Mouse (Mus musculus): Measurements from ENCODE around the gene Dapl1.

DNA sequence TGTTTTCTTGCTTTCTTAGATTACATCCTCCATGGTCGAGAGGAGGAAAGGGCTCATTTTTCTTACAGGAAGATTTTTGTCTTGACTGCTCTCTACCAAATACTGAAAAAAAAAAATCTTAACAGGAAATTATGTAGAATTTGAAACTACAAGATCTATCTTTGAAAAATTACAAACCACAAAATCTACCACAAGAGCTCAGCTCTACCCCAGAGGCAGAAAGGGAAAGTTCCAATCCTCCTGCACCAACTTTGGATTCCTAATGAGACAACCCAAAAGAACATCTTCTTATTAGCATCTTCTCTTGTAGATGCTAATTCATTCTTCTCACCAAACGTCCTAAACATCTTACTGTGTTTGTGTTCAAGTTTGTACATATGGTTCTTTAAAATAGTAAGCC lies 3.8 kb downstream of the Dapl1 start:
- TF ChIP-seq GATA1 (IDR thresholded peaks at IDR 0.05; ENCODE audit: borderline replicate concordance, low read length): no peak
- TF ChIP-seq CTCF (IDR thresholded peaks at IDR 0.05; ENCODE audit: low read depth, low read length): no peak
- no peak for TF ChIP-seq TAL1 (conservative IDR thresholded peaks at IDR 0.05; ENCODE audit: low read depth, low read length)

All from G1E (cell line).